Mouse (Mus musculus) megakaryocyte, adult 5-6 weeks (primary cell): ENCODE results near the gene Iqschfp. TPM values are rescaled to one million over a fixed set of nuclear protein-coding genes. Genes with fewer than 3 reads are reported as not detected.

Source experiments
- ATAC-seq: 2 replicates; pipeline ENCODE4 v1.8.0; 2016; ENCODE audit warnings: mild to moderate bottlenecking, inconsistent platforms; ENCODE audit not compliant: poor library complexity, severe bottlenecking
- total RNA-seq, 2 experiments: library from RNA; stranded (forward) in 1 of 2; stranded (reverse) in 1 of 2; fragments of 153-499, 151-499 nt in 1 of 2; fragments of 221-1000, 200-1000 nt in 1 of 2; gene quantifications; 2 replicates each; pipeline versions ENCODE4 v1.2.3 to v1.2.4; 2015 to 2017

Iqschfp gene
- total RNA-seq, 2 experiments from 2014 or later = not detected

DNA sequence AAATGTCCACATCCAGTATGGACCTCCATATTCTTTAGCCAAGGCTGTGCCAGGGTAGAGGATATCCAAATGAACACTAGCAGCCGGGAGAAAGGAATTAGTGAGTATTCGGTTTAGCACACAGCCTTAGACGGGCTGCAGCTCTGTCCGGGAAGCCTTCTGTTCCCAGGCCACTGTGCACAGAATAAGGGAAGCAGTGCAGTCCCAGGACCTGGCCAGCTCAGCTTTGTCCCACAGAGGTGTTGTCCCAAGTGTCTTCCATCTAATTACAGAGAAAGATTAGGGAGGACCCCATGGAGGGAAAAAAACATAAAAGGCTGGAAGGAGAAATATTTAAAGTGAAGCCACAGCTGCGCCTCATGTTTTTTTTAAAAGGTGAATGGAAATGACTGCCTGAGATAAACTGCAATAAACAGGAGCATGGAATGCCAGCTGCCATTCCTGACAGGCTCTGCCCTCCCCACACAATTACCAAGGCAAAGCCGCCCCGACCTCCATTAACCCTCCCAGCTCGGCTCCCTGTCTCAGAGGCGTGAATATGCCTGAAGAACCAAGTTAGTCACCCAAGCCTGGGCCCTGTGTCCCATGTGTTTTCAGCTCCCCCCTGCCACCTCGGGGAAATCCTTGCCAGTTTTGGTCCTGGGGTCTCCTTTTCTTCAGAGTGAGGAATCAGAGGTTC lies 695.7 kb downstream of the Iqschfp start:
- ATAC-seq = no peak

GRCm38 (mm10) chr3:68589220-68589840 lies 697.3 kb downstream of the Iqschfp start:
- ATAC-seq = no peak

- no peak for ATAC-seq
Observed at GRCm38 (mm10) chr3:68590436-68590835, 698.4 kb downstream of the Iqschfp start.

DNA sequence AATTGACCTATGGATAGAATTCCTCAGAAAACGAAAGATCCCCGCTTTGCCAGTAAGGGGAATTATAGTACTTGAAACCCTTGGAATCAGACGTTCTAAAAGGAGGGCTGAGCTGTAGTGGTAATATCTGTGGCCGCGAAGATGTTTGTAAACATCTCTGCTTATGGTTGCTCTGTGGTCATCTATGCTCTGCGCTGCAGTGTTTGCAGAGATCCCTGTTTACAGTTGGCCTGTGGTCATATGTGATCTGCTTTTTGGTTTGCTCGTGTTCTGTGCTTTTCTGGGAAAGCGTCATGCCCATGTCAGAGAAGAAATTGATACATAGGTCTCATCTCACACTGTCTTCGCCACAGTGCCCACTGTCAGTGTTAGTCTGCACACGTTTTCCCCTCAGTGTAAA lies 700.5 kb downstream of the Iqschfp start:
- no peak for ATAC-seq

GRCm38 (mm10) chr3:68593073-68593867 lies 701.2 kb downstream of the Iqschfp start:
- no peak for ATAC-seq

DNA sequence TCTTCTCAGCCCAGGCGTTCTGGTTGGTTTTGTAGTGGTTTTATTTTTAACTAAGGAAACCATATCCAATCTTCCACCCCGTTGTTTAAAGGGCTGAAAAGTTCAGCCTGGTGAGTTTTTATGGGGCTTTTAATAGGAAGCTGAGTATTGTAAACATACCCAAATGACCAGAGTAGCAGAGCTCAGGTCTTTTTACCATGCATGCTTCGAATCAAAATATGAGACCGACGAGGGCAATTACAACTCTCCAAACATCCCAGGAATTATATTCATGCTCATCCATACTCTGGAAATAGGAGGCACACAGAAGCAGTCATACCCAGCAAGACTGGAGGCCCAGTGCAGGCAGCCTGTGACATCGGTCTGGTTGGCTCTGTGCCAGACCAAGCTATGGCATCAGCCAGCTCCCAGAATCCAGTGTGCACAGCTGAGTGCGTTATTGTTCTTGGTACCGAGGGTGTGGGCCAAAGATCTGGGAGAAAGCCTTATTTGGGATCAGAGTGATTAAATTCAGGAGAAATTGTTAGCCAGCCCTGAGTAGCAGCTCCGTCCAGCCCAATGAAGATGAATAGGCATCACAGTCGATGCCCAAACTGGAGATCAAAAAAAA lies 703.4 kb downstream of the Iqschfp start:
- ATAC-seq = no peak

GRCm38 (mm10) chr3:68596938-68597337 lies 704.9 kb downstream of the Iqschfp start:
- ATAC-seq = no peak

DNA sequence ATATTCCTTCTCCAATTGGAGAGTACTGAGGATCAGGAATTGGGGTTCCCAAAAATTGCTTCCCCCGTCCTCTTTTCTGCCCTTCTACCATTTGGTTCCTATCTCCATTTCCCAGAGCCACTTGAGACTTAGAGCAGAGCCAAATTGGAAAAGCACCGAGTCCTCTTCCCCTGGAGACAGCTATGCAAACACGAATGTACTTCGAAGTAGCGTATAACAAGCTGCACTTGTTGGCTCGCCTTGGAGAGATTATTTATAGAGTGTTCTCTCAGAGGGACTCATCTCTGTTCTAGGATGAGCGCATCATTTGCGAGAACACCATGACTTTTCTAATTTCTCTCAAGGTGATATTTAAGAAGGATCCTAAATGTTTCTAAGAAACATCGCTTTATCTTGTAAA lies 710.9 kb downstream of the Iqschfp start:
- ATAC-seq = no peak

GRCm38 (mm10) chr3:68604467-68604866 lies 712.4 kb downstream of the Iqschfp start:
- ATAC-seq = no peak

- no peak for ATAC-seq
Observed at GRCm38 (mm10) chr3:68604962-68605361, 712.9 kb downstream of the Iqschfp start.

- no peak for ATAC-seq
Observed at GRCm38 (mm10) chr3:68605942-68606603, 714.0 kb downstream of the Iqschfp start.

- no peak for ATAC-seq
Observed at GRCm38 (mm10) chr3:68606730-68607129, 714.7 kb downstream of the Iqschfp start.

DNA sequence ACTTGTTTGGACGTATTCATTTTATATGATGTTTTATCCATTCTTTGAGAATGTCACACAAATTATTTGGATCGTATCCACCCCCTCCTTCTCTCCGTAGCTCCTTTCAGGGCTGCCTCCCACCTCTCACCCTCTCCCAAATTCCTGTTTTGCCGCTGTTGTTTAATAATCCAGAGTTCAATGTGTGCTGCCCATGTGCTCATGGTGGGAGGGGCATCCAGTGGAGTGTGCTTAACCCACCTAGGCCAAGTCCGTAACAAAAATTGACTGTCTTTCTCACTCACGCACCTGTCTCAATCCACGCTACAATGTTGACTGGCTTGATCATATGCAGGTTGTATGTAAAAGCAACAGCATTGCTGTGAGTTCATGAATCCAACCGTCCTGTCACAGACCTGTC lies 715.3 kb downstream of the Iqschfp start:
- no peak for ATAC-seq

DNA sequence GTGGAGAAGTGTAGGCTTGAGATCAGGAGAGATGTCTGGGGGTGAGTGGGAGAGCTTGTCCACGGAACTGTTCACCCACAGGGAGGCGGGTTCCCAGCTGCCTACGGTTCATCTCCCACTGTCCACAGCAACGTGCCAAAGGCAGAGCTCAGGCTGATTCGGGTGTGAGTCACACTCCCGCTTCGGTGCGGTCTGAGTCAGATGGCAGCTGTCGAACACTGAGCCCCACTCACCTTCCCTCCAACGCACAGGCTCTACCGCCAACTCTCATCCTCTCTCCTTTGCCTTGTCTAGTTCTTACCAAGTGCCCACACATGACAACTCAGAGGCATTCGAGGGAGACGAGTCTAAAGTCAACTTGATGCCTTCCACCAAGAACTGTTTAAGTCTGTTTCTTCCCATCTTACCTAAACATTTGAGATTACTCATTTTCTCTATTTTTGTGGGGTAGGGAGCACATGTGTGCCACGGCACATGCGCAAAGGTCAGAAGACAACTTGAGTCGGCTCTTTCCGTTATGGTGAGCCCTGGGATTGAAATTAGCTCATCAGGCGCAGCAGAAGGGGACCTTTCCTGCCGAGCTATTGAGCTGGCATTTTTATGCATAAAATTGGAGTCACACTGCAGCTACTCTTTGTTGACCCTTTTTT lies 716.9 kb downstream of the Iqschfp start:
- no peak for ATAC-seq

GRCm38 (mm10) chr3:68610011-68610410 lies 718.0 kb downstream of the Iqschfp start:
- ATAC-seq = peak; percentile 45; the same call in 1 of the 2 replicates

- no peak for ATAC-seq
Observed at GRCm38 (mm10) chr3:68610598-68611261, 718.7 kb downstream of the Iqschfp start.

DNA sequence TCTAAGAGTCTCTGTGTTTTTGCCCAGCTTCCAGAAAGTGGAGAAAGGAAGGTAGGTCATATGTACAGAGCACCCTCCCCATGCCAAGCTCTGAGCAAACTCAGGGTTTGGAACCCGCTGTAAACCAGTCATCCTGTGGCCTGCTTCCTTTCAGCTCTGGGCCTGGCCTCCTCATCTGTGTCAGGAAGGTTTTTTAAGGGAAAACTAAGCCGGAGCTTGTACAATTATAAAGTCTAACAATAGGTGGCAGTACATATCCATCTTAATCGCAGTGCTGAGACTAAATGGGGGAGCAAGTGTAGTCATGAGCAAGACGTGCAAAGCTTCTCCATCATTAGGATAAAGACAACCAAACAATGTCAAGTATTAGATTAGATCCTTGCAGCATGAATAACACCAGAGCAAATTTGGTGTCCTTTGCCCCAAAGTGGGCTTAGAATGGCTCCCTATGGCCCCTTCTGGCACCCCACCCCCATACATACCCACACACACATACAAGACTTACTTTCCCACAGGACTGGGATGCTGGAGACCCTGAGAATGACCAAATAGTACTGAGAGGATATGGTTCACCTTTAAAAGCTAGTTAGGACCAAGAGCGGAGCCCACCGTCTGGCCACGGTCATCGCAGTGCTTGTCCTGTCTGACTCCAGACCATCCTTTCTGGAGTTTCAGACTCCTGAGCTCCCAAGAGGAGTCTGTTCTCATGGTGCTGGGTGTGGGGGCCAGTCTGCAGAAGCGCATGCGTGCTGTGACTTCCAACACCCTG lies 723.2 kb downstream of the Iqschfp start:
- ATAC-seq = peak; percentile 58

GRCm38 (mm10) chr3:68616363-68616762 lies 724.3 kb downstream of the Iqschfp start:
- no peak for ATAC-seq

GRCm38 (mm10) chr3:68617708-68618107 lies 725.7 kb downstream of the Iqschfp start:
- ATAC-seq = peak; percentile 29
